Mouse (Mus musculus): ENCODE measurements around the gene Slc25a22.

GRCm38 (mm10) chr7:141439811-141440210 is 2.1 kb upstream of the Slc25a22 start:
- TF ChIP-seq POLR2A (IDR thresholded peaks at IDR 0.05; ENCODE audit: control insufficient read depth, low read depth, low read length) (no peak), CTCF (IDR thresholded peaks at IDR 0.05; ENCODE audit: control insufficient read depth, insufficient read depth, insufficient replicate concordance, low read depth, low read length) (no peak)

All from testis, adult 2 months (tissue).